Mouse (Mus musculus) CD4-positive, CD25-positive, alpha-beta regulatory T cell (primary cell): ENCODE data around the gene Gnl2. TPM values are rescaled to one million over a fixed set of nuclear protein-coding genes. Genes with fewer than 3 reads are reported as not detected.

Experiments used
- polyA plus RNA-seq: library from polyadenylated mRNA; unstranded; fragments of 100-300 nt; shearing (Covaris generic); gene quantifications from one replicate; pipeline ENCODE4 v1.2.1, GENCODE M21; 2017

Gene Gnl2
- 87.9 TPM for polyA plus RNA-seq

GRCm38 (mm10) chr4:125015806-125016635 lies at the start of gene Gnl2:
TSS of gene Gnl2 (plus strand) at chr4:125016585.

GRCm38 (mm10) chr4:124985671-124986602 lies 30.4 kb upstream of the Gnl2 start, which contains the start of gene Rspo1:
TSS of gene Rspo1 (plus strand) at chr4:124986430.

GRCm38 (mm10) chr4:125065517-125066307 lies 49.3 kb downstream of the Gnl2 start, which contains the start of gene Dnali1:
TSS of gene Dnali1 (minus strand) at chr4:125065703.

DNA sequence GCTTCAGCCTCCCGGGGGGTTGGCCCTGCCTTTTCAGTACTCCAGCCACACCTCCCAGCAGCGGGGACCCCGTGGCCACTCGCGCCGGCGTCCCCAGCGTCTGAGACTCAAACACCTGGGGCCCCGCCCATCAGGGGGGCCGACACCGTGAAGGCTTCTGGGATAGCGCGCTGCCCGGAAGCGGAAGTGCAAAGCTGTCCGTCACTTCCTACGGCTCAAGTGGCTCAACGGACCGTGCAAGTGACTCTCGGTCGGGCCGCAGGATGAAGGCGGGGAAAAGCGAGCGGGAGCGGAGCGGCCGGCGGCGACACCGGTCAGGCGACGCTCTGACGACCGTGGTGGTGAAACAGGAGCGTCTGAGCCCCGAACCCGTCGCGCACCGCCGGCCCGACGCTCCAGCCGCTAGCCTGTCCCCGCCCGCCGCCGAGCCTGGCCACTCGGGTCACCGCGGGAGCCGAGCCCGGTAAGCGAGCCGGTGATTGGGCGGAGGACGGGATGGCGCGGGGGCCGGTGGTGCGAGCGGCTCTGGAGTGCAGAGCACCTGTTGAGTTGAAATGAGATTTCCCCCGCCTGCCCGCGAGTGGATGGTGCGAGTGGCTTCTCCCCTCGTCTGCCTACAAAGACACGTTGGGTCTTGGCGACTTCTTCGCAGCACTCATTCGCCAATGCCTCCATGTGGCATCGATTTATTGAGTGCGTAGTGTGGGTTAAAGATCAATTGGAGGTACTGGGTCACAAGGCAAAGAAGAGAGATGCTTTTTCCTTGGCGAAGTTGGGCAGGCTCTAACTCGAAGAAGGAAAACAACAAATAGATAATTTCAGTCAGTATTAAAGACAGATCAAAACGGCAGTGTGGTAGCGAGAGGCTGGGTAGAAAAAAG lies 50.3 kb downstream of the Gnl2 start, which contains the start of gene Snip1:
Gene Snip1, plus strand, starts transcription at position 183 of the 881 bp plus-strand sequence.

GRCm38 (mm10) chr4:125084403-125085345 lies 68.3 kb downstream of the Gnl2 start, which contains the start of gene Meaf6:
TSS of gene Meaf6 (plus strand) at chr4:125085134.

Other genes starting within 250 kb of the Gnl2 start
- 17.9 TPM for gene Mtf1, start 214.5 kb upstream of the Gnl2 start, polyA plus RNA-seq
- gene Yrdc, start 165.9 kb upstream of the Gnl2 start, polyA plus RNA-seq, result 86.9 TPM
- gene 1110065P20Rik, start 165.4 kb upstream of the Gnl2 start, polyA plus RNA-seq, result 25.3 TPM
- gene Maneal, start 154.4 kb upstream of the Gnl2 start, polyA plus RNA-seq, result 2.2 TPM
- 0.08 TPM for gene Epha10, start 135.7 kb upstream of the Gnl2 start, polyA plus RNA-seq
- gene 9930104L06Rik, start 79.5 kb upstream of the Gnl2 start, polyA plus RNA-seq, result 14.6 TPM
- gene Cdca8, start 77.3 kb upstream of the Gnl2 start, polyA plus RNA-seq, result 6.8 TPM
- not detected for gene Rspo1, start 30.2 kb upstream of the Gnl2 start, polyA plus RNA-seq
- gene Dnali1, start 49.1 kb downstream of the Gnl2 start, polyA plus RNA-seq, result not detected
- gene Snip1, start 50.1 kb downstream of the Gnl2 start, polyA plus RNA-seq, result 40.0 TPM
- gene Meaf6, start 68.5 kb downstream of the Gnl2 start, polyA plus RNA-seq, result 51.2 TPM
- 23.0 TPM for gene Zc3h12a, start 111.3 kb downstream of the Gnl2 start, polyA plus RNA-seq